Mouse (Mus musculus) induced T-regulatory cell, adult 2 months (primary cell): ENCODE measurements around the gene Spdl1.
A peak's percentile ranks its signal among the peaks of the same experiment; 100 is the strongest.
"Not testable (repeated sequence)": the region's sequence is repeated elsewhere in the genome, so short reads cannot be mapped to it uniquely, and the experiment has no call there.

Experiments used
- DNase-seq: peaks from one replicate; pipeline ENCODE4 v3.0.0-alpha.2; 2012; ENCODE audit warnings: low read depth

Spdl1 gene

GRCm38 (mm10) chr11:34805026-34805425, 28.4 kb downstream of the Spdl1 start:
- DNase-seq: not testable (repeated sequence)

- DNase-seq: not testable (repeated sequence)
Measured at GRCm38 (mm10) chr11:34798066-34798465, 35.4 kb downstream of the Spdl1 start.

- peak; percentile 85 for DNase-seq
Measured at GRCm38 (mm10) chr11:34796097-34796496, 37.3 kb downstream of the Spdl1 start.

GRCm38 (mm10) chr11:34791872-34792271, 41.6 kb downstream of the Spdl1 start:
- peak; percentile 38 for DNase-seq

- DNase-seq: peak; percentile 40
Measured at GRCm38 (mm10) chr11:34784864-34785263, 48.6 kb downstream of the Spdl1 start.

GRCm38 (mm10) chr11:34783587-34784043, 49.8 kb downstream of the Spdl1 start, which contains the start of gene Dock2:
Gene Dock2, minus strand, starts transcription at chr11:34783892.
- peak; percentile 88 for DNase-seq

GRCm38 (mm10) chr11:34782516-34783430, 50.7 kb downstream of the Spdl1 start:
- DNase-seq: peak; percentile 97

- peak; percentile 53 for DNase-seq
Measured at GRCm38 (mm10) chr11:34780786-34781185, 52.7 kb downstream of the Spdl1 start.

- peak; percentile 57 for DNase-seq
Measured at GRCm38 (mm10) chr11:34779966-34780365, 53.5 kb downstream of the Spdl1 start.

GRCm38 (mm10) chr11:34778351-34778750, 55.1 kb downstream of the Spdl1 start:
- peak; percentile 27 for DNase-seq

GRCm38 (mm10) chr11:34777529-34777928, 55.9 kb downstream of the Spdl1 start:
- peak; percentile 61 for DNase-seq

- DNase-seq: peak; percentile 35
Measured at GRCm38 (mm10) chr11:34776054-34776453, 57.4 kb downstream of the Spdl1 start.

GRCm38 (mm10) chr11:34774636-34775035, 58.8 kb downstream of the Spdl1 start:
- peak; percentile 72 for DNase-seq

GRCm38 (mm10) chr11:34773304-34773895, 60.0 kb downstream of the Spdl1 start:
- peak; percentile 78 for DNase-seq

- DNase-seq: peak; percentile 91
Measured at GRCm38 (mm10) chr11:34771221-34771986, 62.0 kb downstream of the Spdl1 start.

GRCm38 (mm10) chr11:34770666-34771065, 62.8 kb downstream of the Spdl1 start:
- DNase-seq: peak; percentile 82

- peak; percentile 65 for DNase-seq
Measured at GRCm38 (mm10) chr11:34769946-34770345, 63.5 kb downstream of the Spdl1 start.

- peak; percentile 67 for DNase-seq
Measured at GRCm38 (mm10) chr11:34769396-34769795, 64.0 kb downstream of the Spdl1 start.

- DNase-seq: peak; percentile 77
Measured at GRCm38 (mm10) chr11:34763739-34764361, 69.6 kb downstream of the Spdl1 start.

GRCm38 (mm10) chr11:34762570-34763127, 70.8 kb downstream of the Spdl1 start:
- peak; percentile 76 for DNase-seq

- DNase-seq: peak; percentile 86
Measured at GRCm38 (mm10) chr11:34762125-34762524, 71.3 kb downstream of the Spdl1 start.
